Mouse (Mus musculus): Measurements from ENCODE around the gene Dlgap1. TPM values are rescaled to one million over a fixed set of nuclear protein-coding genes. Genes with fewer than 3 reads are reported as not detected.

Dlgap1 gene
- polyA plus RNA-seq, 1 experiment from 2014 or later: 7.4 TPM

DNA sequence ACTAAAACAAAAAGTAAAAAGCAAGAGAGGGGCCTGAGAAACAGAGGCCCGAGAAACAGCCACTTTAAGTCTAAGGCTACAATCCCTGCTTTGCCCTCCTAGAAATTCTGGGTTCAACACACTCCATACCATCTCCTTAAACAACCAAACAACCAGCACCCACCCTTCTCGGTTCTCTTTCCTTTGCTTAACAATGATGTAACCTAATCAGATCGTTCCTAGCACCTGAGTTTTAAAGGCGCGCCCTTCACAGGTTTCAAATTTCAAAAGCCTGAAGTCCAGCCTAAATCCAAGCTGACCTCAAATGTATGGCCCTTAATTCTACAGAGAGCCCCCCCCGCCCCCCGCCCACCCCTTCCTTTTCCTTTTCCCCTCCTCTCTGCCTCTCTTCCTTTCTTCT lies 810.9 kb downstream of the Dlgap1 start:
- Histone ChIP-seq H3K4me1 (peaks cover 22% of the 10 kb centered on the region), H3K27ac (no peak overlapping the region)
- WGBS: 23% methylated on average over 7 of the region's 7 CpGs

DNA sequence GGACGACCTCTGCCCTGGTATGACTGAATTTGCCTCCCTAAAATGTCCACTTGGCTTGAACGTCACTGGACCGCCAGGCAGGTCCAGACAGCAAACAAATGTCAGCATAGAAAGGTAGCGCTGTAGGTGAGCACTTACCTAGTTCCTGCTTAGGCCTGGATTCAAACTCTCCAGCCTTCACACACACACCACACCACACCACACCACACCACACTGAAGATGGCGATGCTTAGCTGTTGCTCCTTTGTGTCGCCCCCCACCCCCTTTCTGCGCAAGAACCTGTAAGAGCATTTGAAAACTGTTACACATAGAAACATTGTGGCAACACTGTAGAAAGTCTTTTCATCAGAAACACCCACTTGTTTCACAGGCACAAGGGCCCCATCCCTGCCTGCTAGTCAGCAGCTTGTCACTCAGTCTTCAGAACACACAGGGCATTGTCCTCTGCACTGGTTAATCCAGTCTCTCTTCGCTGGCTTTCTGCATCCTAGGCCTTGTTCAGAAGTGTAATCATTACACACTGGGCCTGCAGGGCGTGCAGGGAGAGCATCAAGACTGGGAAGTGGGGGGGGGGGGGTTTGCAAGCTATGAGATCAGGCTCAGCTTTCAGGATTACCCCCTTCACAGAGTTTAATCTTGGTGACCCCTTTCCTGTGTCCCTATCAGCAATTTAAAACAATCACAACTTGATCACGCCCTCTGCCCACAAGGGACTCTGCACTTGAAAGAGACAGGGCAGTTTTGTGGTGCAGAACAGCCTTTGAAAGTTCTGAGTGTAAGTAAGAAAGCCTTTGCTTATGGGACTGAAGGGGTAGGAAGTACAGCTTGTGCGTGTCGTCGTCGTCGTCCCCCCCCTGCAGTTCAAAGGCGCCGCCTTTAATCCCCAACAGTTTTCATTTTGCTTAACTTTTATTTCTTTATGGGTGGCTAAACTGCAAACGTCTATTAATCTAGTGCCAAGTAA lies 812.1 kb downstream of the Dlgap1 start:
- Histone ChIP-seq H3K36me3 (replicated peaks) (no peaks in the 10 kb centered on the region), H3K4me1 (peaks cover 22% of the 10 kb centered on the region), H3K27me3 (no peaks in the 10 kb centered on the region; the same call in 1 of the 2 replicates), H3K27ac (peak overlapping the region; percentile 61; the same call in 1 of the 2 replicates), H3K4me3 (replicated peaks) (no peak overlapping the region), H3K4me2 (no peak overlapping the region), H3K9ac (no peak overlapping the region), H3K9me3 (no peaks in the 10 kb centered on the region)
- ATAC-seq (ENCODE audit: low FRiP score): peak; percentile 87
- 18% methylated on average over 17 of the region's 18 CpGs for WGBS

More for the DNA sequence above, 810.9 kb downstream of the Dlgap1 start:
- no peak overlapping the region for H3K9ac ChIP-seq
- no peak overlapping the region for H3K4me3 ChIP-seq (replicated peaks)
- no peak for ATAC-seq (ENCODE audit: low FRiP score)
- H3K4me2 ChIP-seq: no peak overlapping the region
- no peaks in the 10 kb centered on the region for H3K36me3 ChIP-seq (replicated peaks)
- H3K9me3 ChIP-seq: no peaks in the 10 kb centered on the region
- no peaks in the 10 kb centered on the region; the same call in 1 of the 2 replicates for H3K27me3 ChIP-seq

DNA sequence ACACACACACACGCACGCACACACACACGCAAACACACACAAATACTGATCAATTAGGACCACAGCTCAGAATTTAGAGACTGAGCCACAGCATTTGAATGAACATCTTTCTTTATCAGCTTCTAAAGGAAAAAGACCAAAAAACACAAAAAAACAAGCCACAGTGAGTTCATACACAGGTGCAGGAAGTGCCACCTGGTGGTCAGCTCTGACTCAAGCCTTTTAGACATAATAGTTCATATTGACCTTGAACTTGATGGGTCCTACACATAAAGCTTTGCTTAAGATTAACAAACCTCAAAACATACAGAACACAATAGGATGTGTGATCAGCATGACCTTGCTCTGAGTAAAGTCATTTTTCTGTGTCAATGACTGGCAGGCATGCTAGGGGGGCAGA lies 814.4 kb downstream of the Dlgap1 start:
- Histone ChIP-seq H3K4me3 (replicated peaks) (no peak overlapping the region), H3K4me2 (no peak overlapping the region), H3K9ac (no peak overlapping the region), H3K27ac (no peak overlapping the region), H3K27me3 (no peaks in the 10 kb centered on the region; the same call in 1 of the 2 replicates), H3K36me3 (replicated peaks) (no peaks in the 10 kb centered on the region), H3K4me1 (peaks cover 22% of the 10 kb centered on the region), H3K9me3 (no peaks in the 10 kb centered on the region)
- WGBS: 97% methylated on average over 3 of the region's 3 CpGs
- no peak for ATAC-seq (ENCODE audit: low FRiP score)

DNA sequence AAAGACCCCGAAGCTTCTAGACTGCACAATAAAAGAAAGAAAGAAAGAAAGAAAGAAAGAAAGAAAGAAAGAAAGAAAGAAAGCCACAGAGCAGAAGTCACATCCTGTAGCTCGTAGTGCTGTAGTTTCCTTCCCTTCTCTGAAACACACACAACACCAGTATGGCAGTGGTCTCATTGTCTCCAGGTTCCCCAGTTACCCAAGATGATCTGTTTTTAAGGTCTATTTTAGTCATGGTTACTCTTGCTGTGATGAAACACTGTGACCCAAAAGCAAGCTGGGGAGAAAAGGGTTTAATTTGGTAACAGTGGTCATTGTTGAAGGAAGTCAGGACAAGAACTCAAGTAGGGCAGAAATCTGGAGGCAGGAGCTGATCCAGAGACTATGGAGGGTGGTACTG lies 818.5 kb downstream of the Dlgap1 start:
- Histone ChIP-seq H3K4me2 (no peak overlapping the region), H3K4me3 (replicated peaks) (no peak overlapping the region), H3K9me3 (no peaks in the 10 kb centered on the region), H3K4me1 (no peaks in the 10 kb centered on the region), H3K36me3 (replicated peaks) (no peaks in the 10 kb centered on the region), H3K27me3 (no peaks in the 10 kb centered on the region), H3K27ac (no peak overlapping the region), H3K9ac (no peak overlapping the region)
- 95% methylated on average over 2 of the region's 2 CpGs for whole genome bisulfite sequencing
- no peak for ATAC-seq (ENCODE audit: low FRiP score)

GRCm38 (mm10) chr17:70790801-70791200 lies 821.9 kb downstream of the Dlgap1 start:
- Histone ChIP-seq H3K4me1 (peaks cover 15% of the 10 kb centered on the region), H3K27ac (no peak overlapping the region), H3K27me3 (no peaks in the 10 kb centered on the region), H3K36me3 (replicated peaks) (no peaks in the 10 kb centered on the region), H3K9ac (no peak overlapping the region), H3K4me2 (no peak overlapping the region), H3K9me3 (no peaks in the 10 kb centered on the region), H3K4me3 (replicated peaks) (no peak overlapping the region)
- 94% methylated on average over 4 of the region's 4 CpGs for WGBS
- ATAC-seq (ENCODE audit: low FRiP score): no peak

DNA sequence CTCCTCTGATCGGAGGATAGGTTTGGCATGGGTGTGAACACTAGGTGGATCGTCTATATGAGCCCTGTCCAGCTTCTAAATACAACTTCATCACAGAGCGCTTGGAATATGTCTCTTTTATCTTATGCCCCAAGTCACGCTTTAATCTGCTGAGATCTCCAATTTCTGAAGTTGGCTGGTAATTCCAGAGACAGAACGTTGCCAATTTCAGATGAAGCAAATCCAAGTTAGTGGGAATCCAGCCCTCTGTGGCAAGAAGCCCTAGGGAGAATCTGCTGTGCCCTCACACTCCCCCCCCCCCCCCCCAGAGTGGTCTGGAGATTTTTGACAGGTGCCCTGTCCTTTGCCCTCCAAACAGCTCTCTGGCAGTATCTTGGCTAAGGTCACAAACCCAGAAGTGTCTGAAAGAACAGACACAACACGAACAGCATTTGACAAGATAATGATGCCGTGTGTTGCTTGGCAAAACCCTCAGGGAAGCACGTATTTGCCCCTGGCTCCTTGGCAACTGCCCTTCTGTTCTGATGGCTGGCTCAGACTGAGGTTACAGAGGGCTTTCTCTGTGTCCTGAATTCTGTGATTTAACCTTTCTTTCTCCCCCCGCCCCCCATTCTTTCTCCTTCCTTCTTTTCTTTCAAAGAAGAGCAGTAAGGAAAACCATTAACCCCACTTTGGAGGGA lies 822.9 kb downstream of the Dlgap1 start:
- WGBS: 83% methylated on average over 9 of the region's 9 CpGs
- H3K9me3 ChIP-seq: no peaks in the 10 kb centered on the region
- no peak for ATAC-seq (ENCODE audit: low FRiP score)
- H3K4me2 ChIP-seq: no peak overlapping the region
- H3K27me3 ChIP-seq: no peaks in the 10 kb centered on the region
- peaks cover 15% of the 10 kb centered on the region for H3K4me1 ChIP-seq
- H3K4me3 ChIP-seq (replicated peaks): no peak overlapping the region
- no peaks in the 10 kb centered on the region for H3K36me3 ChIP-seq (replicated peaks)
- no peak overlapping the region for H3K27ac ChIP-seq
- H3K9ac ChIP-seq: no peak overlapping the region

- peaks cover 15% of the 10 kb centered on the region for H3K4me1 ChIP-seq
- peak; percentile 86 for ATAC-seq (ENCODE audit: low FRiP score)
- H3K9ac ChIP-seq: no peak overlapping the region
- no peaks in the 10 kb centered on the region for H3K9me3 ChIP-seq
- H3K36me3 ChIP-seq (replicated peaks): no peaks in the 10 kb centered on the region
- WGBS: 4% methylated on average over 7 of the region's 7 CpGs
- H3K4me3 ChIP-seq (replicated peaks): no peak overlapping the region
- no peaks in the 10 kb centered on the region for H3K27me3 ChIP-seq
- H3K27ac ChIP-seq: peak overlapping the region; percentile 59
- peak overlapping the region; percentile 21 for H3K4me2 ChIP-seq
These were observed 825.4 kb downstream of the Dlgap1 start for GRCm38 (mm10) chr17:70794291-70794690.

GRCm38 (mm10) chr17:70794722-70795121 lies 825.8 kb downstream of the Dlgap1 start:
- 58% methylated on average over 6 of the region's 6 CpGs for WGBS
- H3K4me2 ChIP-seq: peak overlapping the region; percentile 21; the same call in 1 of the 2 replicates

DNA sequence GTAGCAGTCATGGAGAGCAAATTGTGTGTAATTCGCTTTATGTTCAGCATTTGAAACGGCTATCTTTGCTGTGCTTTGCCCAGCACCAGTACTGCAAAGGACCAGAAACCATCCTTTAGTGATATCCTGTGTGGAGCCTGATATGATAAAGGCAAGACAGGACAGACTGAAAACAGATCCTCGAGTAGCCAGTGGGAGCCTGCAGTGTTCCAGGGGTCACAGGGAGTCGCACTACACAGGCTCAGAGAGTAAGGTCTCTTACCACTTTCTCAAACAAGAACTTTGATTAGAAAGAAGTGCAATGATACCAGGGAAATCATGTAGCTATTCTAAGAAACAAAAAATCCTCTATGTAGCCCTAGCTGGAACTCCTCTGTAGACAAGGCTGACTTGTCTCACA lies 826.3 kb downstream of the Dlgap1 start:
- H3K4me2 ChIP-seq: no peak overlapping the region
- H3K9ac ChIP-seq: no peak overlapping the region
- no peaks in the 10 kb centered on the region for H3K36me3 ChIP-seq (replicated peaks)
- no peak overlapping the region for H3K4me3 ChIP-seq (replicated peaks)
- no peak overlapping the region for H3K27ac ChIP-seq
- H3K27me3 ChIP-seq: no peaks in the 10 kb centered on the region
- 79% methylated on average over 4 of the region's 4 CpGs for WGBS
- ATAC-seq (ENCODE audit: low FRiP score): no peak
- H3K4me1 ChIP-seq: peaks cover 15% of the 10 kb centered on the region
- no peaks in the 10 kb centered on the region for H3K9me3 ChIP-seq

More at GRCm38 (mm10) chr17:70794722-70795121, 825.8 kb downstream of the Dlgap1 start:
- H3K4me3 ChIP-seq (replicated peaks): no peak overlapping the region
- no peak for ATAC-seq (ENCODE audit: low FRiP score)
- H3K27ac ChIP-seq: peak overlapping the region; percentile 59
- no peaks in the 10 kb centered on the region for H3K36me3 ChIP-seq (replicated peaks)
- no peaks in the 10 kb centered on the region for H3K9me3 ChIP-seq
- no peak overlapping the region for H3K9ac ChIP-seq
- peaks cover 15% of the 10 kb centered on the region for H3K4me1 ChIP-seq
- H3K27me3 ChIP-seq: no peaks in the 10 kb centered on the region

DNA sequence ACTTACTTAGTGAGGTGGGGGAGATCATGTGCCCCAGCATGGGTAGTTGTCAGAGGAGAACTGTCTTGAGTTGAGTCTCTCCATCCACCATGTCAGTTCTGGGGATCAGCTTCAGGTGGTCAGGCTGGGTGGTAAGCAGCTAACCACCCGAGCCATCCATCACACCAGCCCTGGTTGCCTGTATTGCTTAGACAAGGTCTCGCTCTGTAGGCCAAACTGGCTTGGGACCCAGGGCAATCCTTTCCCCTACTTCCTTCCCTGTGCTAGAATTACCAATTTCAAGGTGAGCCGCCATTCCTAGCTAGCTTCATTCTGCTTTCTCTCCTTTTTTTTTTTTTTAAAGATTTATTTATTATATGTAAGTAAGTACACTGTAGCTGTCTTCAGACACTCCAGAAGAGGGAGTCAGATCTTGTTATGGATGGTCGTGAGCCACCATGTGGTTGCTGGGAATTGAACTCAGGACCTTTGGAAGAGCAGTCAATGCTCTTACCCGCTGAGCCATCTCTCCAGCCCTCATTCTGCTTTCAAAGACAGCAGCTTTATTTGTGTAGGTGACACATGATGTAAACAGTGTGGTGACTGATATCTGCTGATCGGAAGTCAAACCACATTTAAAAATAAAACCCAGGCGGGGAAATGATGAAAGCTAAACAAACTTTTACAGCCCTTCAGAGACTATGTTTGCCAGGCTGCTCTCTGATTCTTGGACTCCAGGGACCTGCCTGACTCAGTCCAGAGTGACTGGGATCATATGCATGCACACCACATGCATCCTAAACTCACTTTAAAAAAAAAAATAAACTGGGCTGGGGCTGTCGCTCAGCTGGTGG lies 828.3 kb downstream of the Dlgap1 start:
- 89% methylated on average over 8 of the region's 8 CpGs for WGBS

GRCm38 (mm10) chr17:70797773-70798045 lies 828.8 kb downstream of the Dlgap1 start:
- no peaks in the 10 kb centered on the region for H3K27me3 ChIP-seq
- H3K9ac ChIP-seq: no peak overlapping the region
- no peak overlapping the region for H3K27ac ChIP-seq
- no peaks in the 10 kb centered on the region for H3K36me3 ChIP-seq (replicated peaks)
- peaks cover 15% of the 10 kb centered on the region for H3K4me1 ChIP-seq
- ATAC-seq (ENCODE audit: low FRiP score): no peak
- no peaks in the 10 kb centered on the region for H3K9me3 ChIP-seq
- H3K4me2 ChIP-seq: no peak overlapping the region
- WGBS: 96% methylated on average over 1 of the region's 1 CpGs
- H3K4me3 ChIP-seq (replicated peaks): no peak overlapping the region

More for the DNA sequence above, 828.3 kb downstream of the Dlgap1 start:
- H3K4me2 ChIP-seq: no peak overlapping the region
- H3K9ac ChIP-seq: no peak overlapping the region
- peaks cover 15% of the 10 kb centered on the region for H3K4me1 ChIP-seq
- H3K36me3 ChIP-seq (replicated peaks): no peaks in the 10 kb centered on the region
- H3K4me3 ChIP-seq (replicated peaks): no peak overlapping the region
- no peak overlapping the region for H3K27ac ChIP-seq
- H3K9me3 ChIP-seq: no peaks in the 10 kb centered on the region
- no peaks in the 10 kb centered on the region for H3K27me3 ChIP-seq
- ATAC-seq (ENCODE audit: low FRiP score): no peak

GRCm38 (mm10) chr17:70799266-70799665 lies 830.4 kb downstream of the Dlgap1 start:
- ATAC-seq (ENCODE audit: low FRiP score): no peak
- H3K4me1 ChIP-seq: peaks cover 9% of the 10 kb centered on the region
- no peak overlapping the region for H3K9ac ChIP-seq
- no peaks in the 10 kb centered on the region for H3K27me3 ChIP-seq
- no peak overlapping the region for H3K27ac ChIP-seq
- H3K4me3 ChIP-seq (replicated peaks): no peak overlapping the region
- 89% methylated on average over 4 of the region's 4 CpGs for WGBS
- H3K9me3 ChIP-seq: no peaks in the 10 kb centered on the region
- H3K36me3 ChIP-seq (replicated peaks): no peaks in the 10 kb centered on the region
- H3K4me2 ChIP-seq: no peak overlapping the region
